Mouse (Mus musculus): ENCODE measurements around the gene Atp6v1g2. TPM values are rescaled to one million over a fixed set of nuclear protein-coding genes. Genes with fewer than 3 reads are reported as not detected.
"Not testable (repeated sequence)": the region's sequence is repeated elsewhere in the genome, so short reads cannot be mapped to it uniquely, and the experiment has no call there.

The Atp6v1g2 gene
- polyA plus RNA-seq, 1 experiment = 4.2 TPM

DNA sequence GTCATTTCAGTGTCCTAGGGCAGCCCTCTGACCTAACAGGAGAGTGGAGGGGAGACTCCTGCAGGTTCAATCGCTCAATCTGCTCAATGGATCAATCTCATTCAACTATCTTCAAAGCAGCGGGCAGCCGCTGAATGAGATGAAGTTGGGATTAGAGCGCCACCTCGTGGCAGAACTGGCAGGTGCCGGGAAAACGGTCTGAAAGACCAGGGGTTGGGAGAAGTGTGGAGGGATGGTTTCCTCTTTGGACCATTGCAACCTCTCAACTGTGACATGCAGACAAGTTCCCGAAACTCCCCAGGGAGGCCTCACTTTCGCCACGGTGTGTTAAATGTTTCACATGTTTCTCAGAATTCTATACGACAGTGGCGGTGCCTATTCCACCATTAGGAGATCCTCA lies 1.4 kb upstream of the Atp6v1g2 start:
- Histone ChIP-seq H3K4me1 (ENCODE audit: control insufficient read depth, insufficient read depth, low read length) (no peaks in the 10 kb centered on the region), H3K4me3 (ENCODE audit: low read depth, low read length) (no peak overlapping the region), H3K27ac (ENCODE audit: insufficient read depth, low read length) (no peak overlapping the region), H3K36me3 (ENCODE audit: control insufficient read depth, insufficient read depth, low read length, poor library complexity, severe bottlenecking) (peaks cover 9% of the 10 kb centered on the region; the same call in 1 of the 2 replicates), H3K9me3 (replicated peaks; ENCODE audit: control insufficient read depth, insufficient read depth, low read length, poor library complexity, severe bottlenecking) (no peaks in the 10 kb centered on the region), H3K27me3 (ENCODE audit: control insufficient read depth, insufficient read depth, low read length, poor library complexity, severe bottlenecking) (no peaks in the 10 kb centered on the region), H3K9ac (ENCODE audit: low read depth, poor library complexity, severe bottlenecking) (no peak overlapping the region)
- peak; percentile 97 for TF ChIP-seq CTCF (IDR thresholded peaks at IDR 0.05; ENCODE audit: low read depth, low read length)
- TF ChIP-seq EP300 (IDR thresholded peaks at IDR 0.05; ENCODE audit: insufficient read depth, low read depth, low read length) = no peak
- TF ChIP-seq POLR2A (IDR thresholded peaks at IDR 0.05; ENCODE audit: insufficient read depth, low read length) = no peak

GRCm38 (mm10) chr17:35232659-35233058 lies 801 bp upstream of the Atp6v1g2 start:
- H3K9ac ChIP-seq (ENCODE audit: low read depth, poor library complexity, severe bottlenecking) = no peak overlapping the region
- H3K36me3 ChIP-seq (ENCODE audit: control insufficient read depth, insufficient read depth, low read length, poor library complexity, severe bottlenecking) = peaks cover 9% of the 10 kb centered on the region; the same call in 1 of the 2 replicates
- no peaks in the 10 kb centered on the region for H3K27me3 ChIP-seq (ENCODE audit: control insufficient read depth, insufficient read depth, low read length, poor library complexity, severe bottlenecking)
- H3K4me1 ChIP-seq (ENCODE audit: control insufficient read depth, insufficient read depth, low read length) = no peaks in the 10 kb centered on the region
- no peaks in the 10 kb centered on the region for H3K9me3 ChIP-seq (replicated peaks; ENCODE audit: control insufficient read depth, insufficient read depth, low read length, poor library complexity, severe bottlenecking)
- no peak overlapping the region for H3K27ac ChIP-seq (ENCODE audit: insufficient read depth, low read length)
- TF ChIP-seq POLR2A (IDR thresholded peaks at IDR 0.05; ENCODE audit: insufficient read depth, low read length) = no peak
- no peak for TF ChIP-seq EP300 (IDR thresholded peaks at IDR 0.05; ENCODE audit: insufficient read depth, low read depth, low read length)
- TF ChIP-seq CTCF (IDR thresholded peaks at IDR 0.05; ENCODE audit: low read depth, low read length) = no peak
- no peak overlapping the region for H3K4me3 ChIP-seq (ENCODE audit: low read depth, low read length)

DNA sequence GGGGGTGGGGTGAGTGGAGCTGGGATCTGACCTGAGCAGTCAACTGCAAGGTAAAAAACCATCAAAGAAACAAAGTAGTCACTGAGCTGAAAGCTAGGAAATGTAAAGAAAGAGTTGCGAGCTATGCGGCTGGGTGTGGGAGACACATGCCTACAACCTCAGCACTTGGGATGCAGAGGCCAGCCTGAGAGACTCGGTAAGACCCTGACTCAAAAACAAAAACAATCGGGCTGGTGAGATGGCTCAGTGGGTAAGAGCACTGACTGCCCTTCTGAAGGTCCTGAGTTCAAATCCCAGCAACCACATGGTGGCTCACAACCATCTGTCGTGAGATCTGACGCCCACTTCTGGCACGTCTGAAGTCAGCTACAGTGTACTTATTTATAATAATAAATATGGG lies 630 bp downstream of the Atp6v1g2 start:
- H3K27me3 ChIP-seq (ENCODE audit: control insufficient read depth, insufficient read depth, low read length, poor library complexity, severe bottlenecking); H3K4me1 ChIP-seq (ENCODE audit: control insufficient read depth, insufficient read depth, low read length); H3K9me3 ChIP-seq (replicated peaks; ENCODE audit: control insufficient read depth, insufficient read depth, low read length, poor library complexity, severe bottlenecking); H3K4me3 ChIP-seq (ENCODE audit: low read depth, low read length); H3K27ac ChIP-seq (ENCODE audit: insufficient read depth, low read length); H3K36me3 ChIP-seq (ENCODE audit: control insufficient read depth, insufficient read depth, low read length, poor library complexity, severe bottlenecking): not testable (repeated sequence)
- H3K9ac ChIP-seq (ENCODE audit: low read depth, poor library complexity, severe bottlenecking) = peak overlapping the region; percentile 64; the same call in 1 of the 2 replicates

- TF ChIP-seq CTCF (IDR thresholded peaks at IDR 0.05; ENCODE audit: low read depth, low read length) = no peak
- TF ChIP-seq POLR2A (IDR thresholded peaks at IDR 0.05; ENCODE audit: insufficient read depth, low read length) = no peak
- TF ChIP-seq EP300 (IDR thresholded peaks at IDR 0.05; ENCODE audit: insufficient read depth, low read depth, low read length) = no peak
- H3K27ac ChIP-seq (ENCODE audit: insufficient read depth, low read length) = no peak overlapping the region
- peaks cover 5% of the 10 kb centered on the region; the same call in 1 of the 2 replicates for H3K36me3 ChIP-seq (ENCODE audit: control insufficient read depth, insufficient read depth, low read length, poor library complexity, severe bottlenecking)
- H3K27me3 ChIP-seq (ENCODE audit: control insufficient read depth, insufficient read depth, low read length, poor library complexity, severe bottlenecking) = no peaks in the 10 kb centered on the region
- no peaks in the 10 kb centered on the region for H3K4me1 ChIP-seq (ENCODE audit: control insufficient read depth, insufficient read depth, low read length)
- H3K9me3 ChIP-seq (replicated peaks; ENCODE audit: control insufficient read depth, insufficient read depth, low read length, poor library complexity, severe bottlenecking) = no peaks in the 10 kb centered on the region
- H3K4me3 ChIP-seq (ENCODE audit: low read depth, low read length) = peak overlapping the region; percentile 84
- H3K9ac ChIP-seq (ENCODE audit: low read depth, poor library complexity, severe bottlenecking) = peak overlapping the region; percentile 64
Measured at GRCm38 (mm10) chr17:35234903-35235302, 1.4 kb downstream of the Atp6v1g2 start.

DNA sequence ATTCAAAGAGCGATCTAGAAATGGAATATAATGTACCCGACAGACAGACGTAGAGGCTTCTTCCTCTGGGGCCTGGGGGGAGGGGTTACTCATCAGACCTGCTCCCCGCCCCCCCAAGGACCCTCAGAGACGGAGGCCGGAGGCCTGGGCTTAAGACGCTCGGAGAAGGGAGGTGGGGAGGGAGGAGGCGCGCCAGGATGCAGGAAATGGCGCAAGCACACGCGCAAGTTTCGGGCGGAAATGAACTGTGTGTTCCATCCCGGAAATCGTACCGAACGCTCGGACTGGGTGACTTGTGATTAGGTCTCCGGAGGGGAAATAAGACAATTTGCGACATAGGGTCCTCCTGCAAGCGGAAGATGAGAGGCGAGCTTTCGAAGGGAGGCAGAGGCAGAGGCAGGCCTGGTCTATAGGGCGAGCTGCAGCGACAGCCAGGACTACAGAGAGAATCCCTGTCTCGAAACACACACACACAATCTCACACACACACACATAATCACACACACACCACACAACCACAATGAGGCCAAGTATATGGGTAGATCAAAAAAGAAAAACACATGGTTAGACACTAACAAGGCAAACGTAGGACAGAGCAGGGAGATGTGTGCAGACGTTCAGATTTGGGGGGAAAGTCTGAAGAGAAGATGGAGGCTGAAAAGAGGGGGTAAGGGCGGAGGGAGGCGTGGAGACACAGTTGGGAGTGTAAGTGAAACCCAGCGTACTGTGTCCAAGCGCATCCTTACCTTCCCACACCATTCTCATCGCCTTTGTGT lies 2.3 kb downstream of the Atp6v1g2 start, which contains the start of gene Nfkbil1:
Gene Nfkbil1, minus strand, starts transcription at position 179 of the 776 bp plus-strand sequence.
- H3K27ac ChIP-seq (ENCODE audit: insufficient read depth, low read length) = peak within 1 kb of the TSS; percentile 70
- no peaks in the 10 kb centered on the region for H3K27me3 ChIP-seq (ENCODE audit: control insufficient read depth, insufficient read depth, low read length, poor library complexity, severe bottlenecking)
- H3K4me3 ChIP-seq (ENCODE audit: low read depth, low read length) = peak within 1 kb of the TSS; percentile 84
- peak; percentile 54 for TF ChIP-seq POLR2A (IDR thresholded peaks at IDR 0.05; ENCODE audit: insufficient read depth, low read length)
- 0 out of 2 replicates have a peak, but pooled peaks have one; percentile 53 for TF ChIP-seq EP300 (IDR thresholded peaks at IDR 0.05; ENCODE audit: insufficient read depth, low read depth, low read length)
- no peak for TF ChIP-seq CTCF (IDR thresholded peaks at IDR 0.05; ENCODE audit: low read depth, low read length)
- no peaks in the 10 kb centered on the region for H3K9me3 ChIP-seq (replicated peaks; ENCODE audit: control insufficient read depth, insufficient read depth, low read length, poor library complexity, severe bottlenecking)
- no peaks in the 10 kb centered on the region for H3K4me1 ChIP-seq (ENCODE audit: control insufficient read depth, insufficient read depth, low read length)
- 0 out of 2 replicates have a peak, but pooled peaks cover 3% of the 10 kb centered on the region for H3K36me3 ChIP-seq (ENCODE audit: control insufficient read depth, insufficient read depth, low read length, poor library complexity, severe bottlenecking)
- peak within 1 kb of the TSS; percentile 64 for H3K9ac ChIP-seq (ENCODE audit: low read depth, poor library complexity, severe bottlenecking)

DNA sequence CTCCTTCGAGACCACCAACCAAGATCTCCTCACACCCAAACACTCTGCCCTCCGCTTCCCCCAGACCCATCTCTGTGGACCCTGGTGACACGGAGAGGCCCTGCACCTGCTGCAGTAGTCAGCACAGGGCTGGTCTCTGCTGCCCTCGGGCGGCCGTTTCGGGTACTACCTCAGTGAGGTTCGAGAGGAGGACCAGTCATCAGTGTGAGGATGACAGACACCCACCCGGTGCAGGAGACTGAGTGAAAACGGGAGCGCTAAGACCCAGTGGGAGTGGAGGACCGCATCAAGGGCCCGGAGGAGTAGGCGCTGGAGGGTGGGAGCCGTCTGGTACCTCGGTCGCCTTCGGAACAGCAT lies 2.9 kb downstream of the Atp6v1g2 start:
- Histone ChIP-seq H3K9me3 (replicated peaks; ENCODE audit: control insufficient read depth, insufficient read depth, low read length, poor library complexity, severe bottlenecking) (no peaks in the 10 kb centered on the region), H3K36me3 (ENCODE audit: control insufficient read depth, insufficient read depth, low read length, poor library complexity, severe bottlenecking) (no peaks in the 10 kb centered on the region), H3K27me3 (ENCODE audit: control insufficient read depth, insufficient read depth, low read length, poor library complexity, severe bottlenecking) (no peaks in the 10 kb centered on the region), H3K9ac (ENCODE audit: low read depth, poor library complexity, severe bottlenecking) (peak overlapping the region; percentile 64), H3K4me1 (ENCODE audit: control insufficient read depth, insufficient read depth, low read length) (no peaks in the 10 kb centered on the region), H3K4me3 (ENCODE audit: low read depth, low read length) (peak overlapping the region; percentile 66), H3K27ac (ENCODE audit: insufficient read depth, low read length) (peak overlapping the region; percentile 70; the same call in 1 of the 2 replicates)
- no peak for TF ChIP-seq POLR2A (IDR thresholded peaks at IDR 0.05; ENCODE audit: insufficient read depth, low read length)
- no peak for TF ChIP-seq EP300 (IDR thresholded peaks at IDR 0.05; ENCODE audit: insufficient read depth, low read depth, low read length)
- peak; percentile 91 for TF ChIP-seq CTCF (IDR thresholded peaks at IDR 0.05; ENCODE audit: low read depth, low read length)

All from ES-Bruce4 (cell line).